Mouse (Mus musculus) liver, embryonic 13.5 days (tissue): Measurements from ENCODE around the gene Msh5. TPM values are rescaled to one million over a fixed set of nuclear protein-coding genes. Genes with fewer than 3 reads are reported as not detected.
"Not testable (repeated sequence)": the region's sequence is repeated elsewhere in the genome, so short reads cannot be mapped to it uniquely, and the experiment has no call there.

Experiments
- ATAC-seq: fragments of 200-750 bp; cut with Nextera tagmentation; 2 replicates; pipeline ENCODE4 v1.8.0; 2017; ENCODE audit warnings: low read depth, mild to moderate bottlenecking, moderate number of reproducible peaks, moderate library complexity
- DNase-seq: peaks from one replicate; pipeline ENCODE4 v3.0.0; 2022
- H3K27ac ChIP-seq: fragments of 300-500 bp; sonication (generic); 2 replicates; pipeline ENCODE4 v1.5.1; 2015; ENCODE audit warnings: moderate library complexity, mild to moderate bottlenecking, inconsistent platforms
- H3K27me3 ChIP-seq: fragments of 300-500 bp; sonication (generic); 2 replicates; pipeline ENCODE4 v1.6.1; 2015; ENCODE audit warnings: mild to moderate bottlenecking, inconsistent platforms
- H3K36me3 ChIP-seq: fragments of 300-500 bp; sonication (generic); 2 replicates; pipeline ENCODE4 v1.6.1; 2015; ENCODE audit warnings: mild to moderate bottlenecking, inconsistent platforms
- H3K4me1 ChIP-seq: fragments of 300-500 bp; sonication (generic); replicated peaks from 2 replicates; pipeline ENCODE4 v1.6.1; 2015; ENCODE audit warnings: inconsistent platforms
- H3K4me2 ChIP-seq: fragments of 300-500 bp; sonication (generic); 2 replicates; pipeline ENCODE4 v1.6.1; 2015; ENCODE audit warnings: inconsistent platforms, mild to moderate bottlenecking, moderate library complexity
- H3K4me3 ChIP-seq: fragments of 300-500 bp; sonication (generic); replicated peaks from 2 replicates; pipeline ENCODE4 v1.5.1; 2015; ENCODE audit warnings: mild to moderate bottlenecking, inconsistent platforms
- H3K9ac ChIP-seq: fragments of 300-500 bp; sonication (generic); 2 replicates; pipeline ENCODE4 v1.6.1; 2015; ENCODE audit warnings: mild to moderate bottlenecking, inconsistent platforms
- H3K9me3 ChIP-seq: fragments of 300-500 bp; sonication (generic); replicated peaks from 2 replicates; pipeline ENCODE4 v1.6.1; 2016; ENCODE audit warnings: inconsistent platforms
- WGBS: fragments of 180-500 bp; shearing (Covaris S2); methylation state at CpG from one replicate; pipeline ENCODE4 v1.1.7; 2015; ENCODE audit not compliant: insufficient replicate concordance; 5-methylcytosine and 5-hydroxymethylcytosine counted together
- polyA plus RNA-seq: library from polyadenylated mRNA; unstranded; fragments of >200 nt; fragmentation: Nextera tagmentation; extraction: Ambion mirVana; gene quantifications from 2 replicates; pipeline ENCODE4 v1.2.1, GENCODE M21; 2015

The Msh5 gene
- polyA plus RNA-seq, 1 experiment from 2014 or later: 3.4 TPM

GRCm38 (mm10) chr17:35007387-35007991 lies 39.1 kb downstream of the Msh5 start:
- DNase-seq (no peak), ATAC-seq (no peak)
- no peak overlapping the region for H3K9ac ChIP-seq
- peaks cover 26% of the 10 kb centered on the region for H3K4me1 ChIP-seq
- no peak overlapping the region for H3K4me2 ChIP-seq
- H3K36me3 ChIP-seq: peaks cover 85% of the 10 kb centered on the region
- H3K9me3 ChIP-seq: no peaks in the 10 kb centered on the region
- H3K27me3 ChIP-seq: no peaks in the 10 kb centered on the region
- WGBS: 90% methylated on average over 7 of the region's 7 CpGs
- no peak overlapping the region for H3K27ac ChIP-seq
- no peak overlapping the region for H3K4me3 ChIP-seq

GRCm38 (mm10) chr17:35005902-35006301 lies 40.6 kb downstream of the Msh5 start:
- peaks cover 69% of the 10 kb centered on the region for H3K36me3 ChIP-seq

GRCm38 (mm10) chr17:35005158-35005557 lies 41.4 kb downstream of the Msh5 start:
- Histone ChIP-seq H3K27ac (peak overlapping the region; percentile 53; the same call in 1 of the 2 replicates), H3K9me3 (no peaks in the 10 kb centered on the region), H3K4me1 (peaks cover 30% of the 10 kb centered on the region), H3K9ac (no peak overlapping the region), H3K27me3 (no peaks in the 10 kb centered on the region), H3K36me3 (peaks cover 62% of the 10 kb centered on the region), H3K4me2 (no peak overlapping the region), H3K4me3 (no peak overlapping the region)
- 91% methylated on average over 10 of the region's 10 CpGs for WGBS
- DNase-seq (no peak), ATAC-seq (no peak)

More at GRCm38 (mm10) chr17:35005902-35006301, 40.6 kb downstream of the Msh5 start:
- not testable (repeated sequence) for H3K4me2 ChIP-seq, H3K9me3 ChIP-seq, H3K27ac ChIP-seq, DNase-seq, ATAC-seq, H3K9ac ChIP-seq, H3K27me3 ChIP-seq, H3K4me3 ChIP-seq
- peaks cover 30% of the 10 kb centered on the region for H3K4me1 ChIP-seq
- 83% methylated on average over 4 of the region's 5 CpGs for WGBS

GRCm38 (mm10) chr17:35004075-35004717 lies 42.3 kb downstream of the Msh5 start:
- H3K36me3 ChIP-seq: peaks cover 55% of the 10 kb centered on the region
- peak overlapping the region; percentile 85 for H3K4me2 ChIP-seq
- H3K9ac ChIP-seq: peak overlapping the region; percentile 42
- H3K4me1 ChIP-seq: peaks cover 40% of the 10 kb centered on the region
- H3K9me3 ChIP-seq: no peaks in the 10 kb centered on the region
- DNase-seq: no peak
- WGBS: 85% methylated on average over 17 of the region's 17 CpGs
- H3K27ac ChIP-seq: peak overlapping the region; percentile 97; the same call in 1 of the 2 replicates
- no peak overlapping the region for H3K4me3 ChIP-seq
- H3K27me3 ChIP-seq: no peaks in the 10 kb centered on the region
- no peak for ATAC-seq

- Histone ChIP-seq H3K27me3 (no peaks in the 10 kb centered on the region), H3K36me3 (peaks cover 55% of the 10 kb centered on the region), H3K4me1 (peaks cover 49% of the 10 kb centered on the region), H3K4me3 (peak overlapping the region; percentile 79), H3K4me2 (peak overlapping the region; percentile 85), H3K9ac (peak overlapping the region; percentile 91), H3K27ac (peak overlapping the region; percentile 97), H3K9me3 (no peaks in the 10 kb centered on the region)
- no peak for DNase-seq
- 40% methylated on average over 9 of the region's 9 CpGs for WGBS
- ATAC-seq: no peak
Measured at GRCm38 (mm10) chr17:35003022-35003838, 43.3 kb downstream of the Msh5 start.

GRCm38 (mm10) chr17:35002153-35002865 lies 44.2 kb downstream of the Msh5 start:
- Histone ChIP-seq H3K4me2 (peak overlapping the region; percentile 85), H3K36me3 (peaks cover 55% of the 10 kb centered on the region), H3K27me3 (no peaks in the 10 kb centered on the region), H3K4me3 (peak overlapping the region; percentile 79), H3K4me1 (peaks cover 58% of the 10 kb centered on the region), H3K27ac (peak overlapping the region; percentile 97), H3K9ac (peak overlapping the region; percentile 91), H3K9me3 (no peaks in the 10 kb centered on the region)
- 2% methylated on average over 12 of the region's 12 CpGs for WGBS
- ATAC-seq (peak; percentile 44), DNase-seq (peak; percentile 56)

- Histone ChIP-seq H3K9ac (peak overlapping the region; percentile 91), H3K27ac (peak overlapping the region; percentile 97), H3K36me3 (peaks cover 55% of the 10 kb centered on the region), H3K27me3 (no peaks in the 10 kb centered on the region), H3K4me2 (peak overlapping the region; percentile 85), H3K4me1 (peaks cover 66% of the 10 kb centered on the region), H3K9me3 (no peaks in the 10 kb centered on the region), H3K4me3 (peak overlapping the region; percentile 79)
- WGBS: under 1% methylated on average over 35 of the region's 35 CpGs
- DNase-seq (no peak), ATAC-seq (peak; percentile 19)
Measured at GRCm38 (mm10) chr17:35001452-35002152, 44.9 kb downstream of the Msh5 start.

GRCm38 (mm10) chr17:35000717-35001451 lies 45.7 kb downstream of the Msh5 start, which contains the start of gene Vars:
TSS of gene Vars (plus strand) at chr17:35000987.
- H3K36me3 ChIP-seq: peaks cover 54% of the 10 kb centered on the region
- H3K9ac ChIP-seq: peak within 1 kb of the TSS; percentile 91
- WGBS: under 1% methylated on average over 83 of the region's 83 CpGs

GRCm38 (mm10) chr17:34999871-35000716 lies 46.5 kb downstream of the Msh5 start:
- WGBS: 5% methylated on average over 31 of the region's 32 CpGs

More at GRCm38 (mm10) chr17:35000717-35001451, 45.7 kb downstream of the Msh5 start, which contains the start of gene Vars:
- ATAC-seq (peak; percentile 75), DNase-seq (peak; percentile 84)
- no peaks in the 10 kb centered on the region for H3K27me3 ChIP-seq
- H3K9me3 ChIP-seq: no peaks in the 10 kb centered on the region
- H3K4me2 ChIP-seq: peak within 1 kb of the TSS; percentile 85
- H3K4me1 ChIP-seq: peaks cover 71% of the 10 kb centered on the region
- peak within 1 kb of the TSS; percentile 97 for H3K27ac ChIP-seq
- H3K4me3 ChIP-seq: peak within 1 kb of the TSS; percentile 79

More at GRCm38 (mm10) chr17:34999871-35000716, 46.5 kb downstream of the Msh5 start:
- Histone ChIP-seq H3K4me3 (peak overlapping the region; percentile 79), H3K4me2 (peak overlapping the region; percentile 85), H3K36me3 (peaks cover 51% of the 10 kb centered on the region), H3K27ac (peak overlapping the region; percentile 97), H3K9ac (peak overlapping the region; percentile 91), H3K4me1 (peaks cover 76% of the 10 kb centered on the region)
- DNase-seq: peak; percentile 73
- ATAC-seq: peak; percentile 24
- H3K9me3 ChIP-seq, H3K27me3 ChIP-seq: not testable (repeated sequence)
